Mouse (Mus musculus) ES-Bruce4 (cell line): Measurements from ENCODE around the gene Rpl7a. TPM values are rescaled to one million over a fixed set of nuclear protein-coding genes. Genes with fewer than 3 reads are reported as not detected.

Source experiments
- H3K27ac ChIP-seq: 2 replicates; pipeline ENCODE4 v1.5.1; 2012; ENCODE audit warnings: low read length, inconsistent platforms; ENCODE audit not compliant: insufficient read depth
- H3K27me3 ChIP-seq: 2 replicates; pipeline ENCODE4 v1.6.1; 2012; ENCODE audit warnings: mild to moderate bottlenecking, low read length, inconsistent platforms; ENCODE audit not compliant: control insufficient read depth, poor library complexity, insufficient read depth, severe bottlenecking
- H3K36me3 ChIP-seq: 2 replicates; pipeline ENCODE4 v1.6.1; 2012; ENCODE audit warnings: inconsistent platforms, mild to moderate bottlenecking, low read length, moderate library complexity; ENCODE audit not compliant: control insufficient read depth, poor library complexity, insufficient read depth, severe bottlenecking
- H3K4me1 ChIP-seq: one replicate; pipeline ENCODE4 v1.8.1; 2011; ENCODE audit warnings: low read length; ENCODE audit not compliant: control insufficient read depth, insufficient read depth
- H3K4me3 ChIP-seq: 2 replicates; pipeline ENCODE4 v1.5.1; 2011; ENCODE audit warnings: low read depth, mild to moderate bottlenecking, low read length
- H3K9ac ChIP-seq: 2 replicates; pipeline ENCODE4 v1.6.1; 2012; ENCODE audit warnings: low read depth, mild to moderate bottlenecking, inconsistent platforms; ENCODE audit not compliant: poor library complexity, severe bottlenecking
- H3K9me3 ChIP-seq: replicated peaks from 2 replicates; pipeline ENCODE4 v1.6.1; 2012; ENCODE audit warnings: mild to moderate bottlenecking, low read length, inconsistent platforms; ENCODE audit not compliant: control insufficient read depth, poor library complexity, insufficient read depth, severe bottlenecking
- CTCF ChIP-seq: IDR thresholded peaks from one replicate; pipeline ENCODE4 v1.8.1; 2011; ENCODE audit warnings: low read depth, low read length
- EP300 ChIP-seq: IDR thresholded peaks from 2 replicates; pipeline ENCODE4 v1.6.1; 2011; ENCODE audit warnings: low read depth, low read length; ENCODE audit not compliant: insufficient read depth
- POLR2A ChIP-seq: IDR thresholded peaks from one replicate; pipeline ENCODE4 v1.8.1; 2011; ENCODE audit warnings: low read length; ENCODE audit not compliant: insufficient read depth
- polyA plus RNA-seq: library from polyadenylated mRNA; stranded (reverse); fragments of >200 nt; gene quantifications from 2 replicates; pipeline ENCODE4 v1.2.4, GENCODE M21; 2011; ENCODE audit warnings: low read depth; ENCODE audit not compliant: missing spikeins, insufficient read depth, insufficient read length

Rpl7a gene
- polyA plus RNA-seq, 1 experiment = 722 TPM

GRCm38 (mm10) chr2:26951346-26951905 is 40.9 kb downstream of the Rpl7a start:
- no peak overlapping the region for H3K9ac ChIP-seq
- no peaks in the 10 kb centered on the region for H3K4me1 ChIP-seq
- peaks cover 18% of the 10 kb centered on the region for H3K36me3 ChIP-seq
- H3K4me3 ChIP-seq = no peak overlapping the region
- H3K27me3 ChIP-seq = no peaks in the 10 kb centered on the region
- no peaks in the 10 kb centered on the region for H3K9me3 ChIP-seq
- TF ChIP-seq EP300 (no peak), POLR2A (no peak), CTCF (no peak)
- H3K27ac ChIP-seq = no peak overlapping the region

DNA sequence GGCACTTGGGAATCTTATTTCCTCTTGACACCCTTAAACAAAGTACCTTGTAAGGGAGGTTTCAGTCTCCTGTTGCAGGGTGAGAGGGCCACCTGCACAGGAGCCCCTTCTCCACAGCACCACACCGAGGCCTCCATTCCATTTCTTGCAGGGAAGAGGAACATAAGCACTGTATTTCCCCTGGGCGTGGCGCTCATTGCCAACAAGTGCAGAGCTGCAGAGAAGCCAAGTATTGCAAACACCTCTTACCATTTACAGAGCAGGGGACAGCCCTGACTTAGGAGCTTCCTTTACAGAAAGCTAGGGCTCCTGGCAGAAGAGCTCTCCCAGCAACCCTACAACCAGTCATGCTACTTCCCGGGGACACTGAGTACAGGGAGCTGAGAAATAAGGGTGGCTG is 41.6 kb downstream of the Rpl7a start:
- no peaks in the 10 kb centered on the region for H3K27me3 ChIP-seq
- no peak overlapping the region for H3K27ac ChIP-seq
- no peak overlapping the region for H3K4me3 ChIP-seq
- no peaks in the 10 kb centered on the region for H3K4me1 ChIP-seq
- H3K36me3 ChIP-seq = peaks cover 23% of the 10 kb centered on the region
- no peak for TF ChIP-seq POLR2A
- no peak for TF ChIP-seq EP300
- no peak for TF ChIP-seq CTCF
- H3K9me3 ChIP-seq = no peaks in the 10 kb centered on the region
- no peak overlapping the region for H3K9ac ChIP-seq

DNA sequence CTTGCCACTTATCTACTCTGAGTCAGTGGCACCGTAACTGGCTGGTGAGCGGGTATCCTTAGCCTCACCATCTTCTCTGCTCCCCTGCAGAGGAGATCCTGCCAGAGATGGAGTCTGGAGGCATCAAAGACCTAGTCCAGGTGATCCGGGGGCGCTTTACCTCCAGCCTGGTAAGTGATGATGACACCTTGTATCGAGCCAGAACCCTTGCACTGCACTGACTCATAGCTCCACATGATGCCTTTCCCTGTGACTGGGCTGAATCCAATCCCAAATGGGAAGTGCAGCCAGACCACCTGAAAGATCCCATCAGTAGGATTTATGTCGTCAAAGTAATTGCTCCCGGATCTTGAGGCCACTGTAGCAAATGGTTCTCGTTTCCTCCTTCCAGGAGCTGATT is 42.3 kb downstream of the Rpl7a start:
- H3K36me3 ChIP-seq = peaks cover 29% of the 10 kb centered on the region
- H3K9ac ChIP-seq = no peak overlapping the region

GRCm38 (mm10) chr2:26954735-26955395 is 44.3 kb downstream of the Rpl7a start:
- Histone ChIP-seq H3K9ac (no peak overlapping the region), H3K9me3 (no peaks in the 10 kb centered on the region), H3K36me3 (peaks cover 43% of the 10 kb centered on the region), H3K27ac (no peak overlapping the region), H3K27me3 (no peaks in the 10 kb centered on the region), H3K4me1 (no peaks in the 10 kb centered on the region), H3K4me3 (no peak overlapping the region)
- TF ChIP-seq EP300 (no peak), CTCF (no peak), POLR2A (no peak)

More for the DNA sequence above, 42.3 kb downstream of the Rpl7a start:
- Histone ChIP-seq H3K27ac (no peak overlapping the region), H3K4me1 (no peaks in the 10 kb centered on the region), H3K4me3 (no peak overlapping the region), H3K9me3 (no peaks in the 10 kb centered on the region), H3K27me3 (no peaks in the 10 kb centered on the region)
- TF ChIP-seq EP300 (no peak), CTCF (no peak), POLR2A (no peak)

DNA sequence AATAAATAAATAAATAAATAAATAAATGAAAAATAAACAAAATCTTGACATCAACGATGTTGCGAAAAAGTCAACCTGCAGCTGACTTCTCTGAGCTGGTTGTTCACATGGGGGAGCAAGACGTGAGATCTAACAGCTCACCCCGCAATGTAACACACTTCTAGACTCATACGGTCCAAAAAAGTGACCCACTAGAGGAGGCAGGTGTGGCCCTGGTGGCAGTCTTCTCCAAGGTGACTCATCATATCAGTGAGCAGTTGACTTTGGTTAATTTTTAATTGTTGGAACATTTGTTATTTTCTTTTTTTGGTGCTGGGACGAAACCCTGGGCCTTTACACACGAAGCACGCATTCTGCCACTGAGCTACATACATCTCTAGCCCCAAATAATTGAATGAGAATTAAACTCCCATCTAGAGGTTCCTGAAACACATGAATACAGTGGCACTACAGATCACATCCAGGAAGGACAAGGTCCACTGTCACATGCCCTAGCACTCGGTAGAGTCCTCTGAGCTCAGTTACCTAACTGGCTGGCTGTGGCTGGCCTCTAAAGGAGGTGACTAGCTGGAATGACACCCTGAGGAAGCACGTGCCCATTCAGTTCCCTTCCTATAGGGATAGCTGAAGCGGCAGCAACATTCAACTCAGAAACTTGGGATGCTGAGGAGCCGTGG is 46.4 kb downstream of the Rpl7a start:
- Histone ChIP-seq H3K9me3 (no peaks in the 10 kb centered on the region), H3K27ac (no peak overlapping the region), H3K36me3 (peaks cover 55% of the 10 kb centered on the region), H3K4me3 (no peak overlapping the region), H3K27me3 (no peaks in the 10 kb centered on the region), H3K4me1 (no peaks in the 10 kb centered on the region), H3K9ac (no peak overlapping the region)
- TF ChIP-seq EP300 (no peak), POLR2A (no peak), CTCF (no peak)

GRCm38 (mm10) chr2:26957488-26957859 is 46.9 kb downstream of the Rpl7a start:
- no peaks in the 10 kb centered on the region for H3K27me3 ChIP-seq
- no peak overlapping the region for H3K4me3 ChIP-seq
- no peak for TF ChIP-seq POLR2A
- no peak overlapping the region for H3K27ac ChIP-seq
- H3K9me3 ChIP-seq = no peaks in the 10 kb centered on the region
- no peaks in the 10 kb centered on the region for H3K4me1 ChIP-seq
- H3K36me3 ChIP-seq = peaks cover 57% of the 10 kb centered on the region
- no peak overlapping the region for H3K9ac ChIP-seq
